Mouse (Mus musculus) midbrain, postnatal 0 days (tissue): Measurements from ENCODE around the gene Wipf3. TPM values are rescaled to one million over a fixed set of nuclear protein-coding genes. Genes with fewer than 3 reads are reported as not detected.

Experiments
- ATAC-seq: fragments of 200-750 bp; cut with Nextera tagmentation; 2 replicates; pipeline ENCODE4 v1.8.0; 2017; ENCODE audit warnings: moderate number of reproducible peaks, mild to moderate bottlenecking, moderate TSS enrichment, moderate library complexity; ENCODE audit not compliant: low FRiP score
- DNase-seq: peaks from one replicate; pipeline ENCODE4 v3.0.0-alpha.2; 2015; ENCODE audit warnings: low spot score
- H3K27ac ChIP-seq: fragments of 300-500 bp; sonication (generic); 2 replicates; pipeline ENCODE4 v1.5.1; 2014; ENCODE audit warnings: low read depth, mild to moderate bottlenecking, low read length, mixed read lengths
- H3K27me3 ChIP-seq: fragments of 300-500 bp; sonication (generic); 2 replicates; pipeline ENCODE4 v1.6.1; 2014; ENCODE audit warnings: low read length, control low read depth, mixed read lengths; ENCODE audit not compliant: insufficient read depth
- H3K36me3 ChIP-seq: fragments of 300-500 bp; sonication (generic); 2 replicates; pipeline ENCODE4 v1.6.1; 2014; ENCODE audit warnings: low read length, control low read depth, mixed read lengths; ENCODE audit not compliant: insufficient read depth
- H3K4me1 ChIP-seq: fragments of 300-500 bp; sonication (generic); 2 replicates; pipeline ENCODE4 v1.6.1; 2014; ENCODE audit warnings: mild to moderate bottlenecking, control low read depth, antibody characterized with exemption, low read length, mixed read lengths; ENCODE audit not compliant: insufficient read depth
- H3K4me2 ChIP-seq: fragments of 300-500 bp; sonication (generic); 2 replicates; pipeline ENCODE4 v1.6.1; 2014; ENCODE audit warnings: low read depth, mild to moderate bottlenecking, low read length, mixed read lengths; ENCODE audit not compliant: poor library complexity, severe bottlenecking
- H3K4me3 ChIP-seq: fragments of 300-500 bp; sonication (generic); 2 replicates; pipeline ENCODE4 v1.5.1; 2014; ENCODE audit warnings: low read depth, mild to moderate bottlenecking, low read length, moderate library complexity
- H3K9ac ChIP-seq: fragments of 300-500 bp; sonication (generic); replicated peaks from 2 replicates; pipeline ENCODE4 v1.6.1; 2014; ENCODE audit warnings: mild to moderate bottlenecking, low read length, moderate library complexity, mixed read lengths; ENCODE audit not compliant: poor library complexity, severe bottlenecking
- H3K9me3 ChIP-seq: fragments of 300-500 bp; sonication (generic); 2 replicates; pipeline ENCODE4 v1.6.1; 2016; ENCODE audit warnings: low read length, control low read depth
- CTCF ChIP-seq: IDR thresholded peaks from 2 replicates; pipeline ENCODE4 v1.5.1; 2016; ENCODE audit warnings: antibody characterized with exemption, mild to moderate bottlenecking
- WGBS: fragments of 180-500 bp; shearing (Covaris S2); extraction: QIAGEN DNeasy Blood & Tissue Kit; methylation state at CpG from one replicate; pipeline ENCODE4 v1.1.7; 2014; 5-methylcytosine and 5-hydroxymethylcytosine counted together
- polyA plus RNA-seq: library from polyadenylated mRNA; unstranded; fragments of >200 nt; fragmentation: Nextera tagmentation; extraction: Ambion mirVana; gene quantifications from 2 replicates; pipeline ENCODE4 v1.2.1, GENCODE M21; 2015
- total RNA-seq: library from RNA; depleted of rRNA; stranded (reverse); fragments of >200 nt; gene quantifications from 2 replicates; pipeline ENCODE4 v1.2.3, GENCODE M21; 2014

Wipf3 gene
- total and polyA plus RNA-seq, 2 experiments from 2014 or later = 1.7 to 5.9 TPM

- DNase-seq (peak; percentile 13), ATAC-seq (no peak)
- no peak overlapping the region for H3K27ac ChIP-seq
- H3K4me2 ChIP-seq = no peak overlapping the region
- H3K9me3 ChIP-seq = no peaks in the 10 kb centered on the region
- no peak overlapping the region for H3K9ac ChIP-seq
- no peak overlapping the region for H3K4me3 ChIP-seq
- no peak for TF ChIP-seq CTCF
- 69% methylated on average over 13 of the region's 13 CpGs for WGBS
- H3K4me1 ChIP-seq = peaks cover 10% of the 10 kb centered on the region; the same call in 1 of the 2 replicates
- no peaks in the 10 kb centered on the region for H3K27me3 ChIP-seq
- H3K36me3 ChIP-seq = no peaks in the 10 kb centered on the region
These were observed 3.6 kb downstream of the Wipf3 start for GRCm38 (mm10) chr6:54432806-54433545.

GRCm38 (mm10) chr6:54434171-54434570, 4.8 kb downstream of the Wipf3 start:
- ATAC-seq (no peak), DNase-seq (peak; percentile 40)
- Histone ChIP-seq H3K9me3 (no peaks in the 10 kb centered on the region), H3K4me2 (no peak overlapping the region), H3K36me3 (no peaks in the 10 kb centered on the region), H3K4me3 (no peak overlapping the region), H3K4me1 (peaks cover 10% of the 10 kb centered on the region; the same call in 1 of the 2 replicates), H3K27me3 (no peaks in the 10 kb centered on the region), H3K27ac (no peak overlapping the region), H3K9ac (no peak overlapping the region)
- TF ChIP-seq CTCF = no peak
- 49% methylated on average over 2 of the region's 2 CpGs for WGBS

GRCm38 (mm10) chr6:54435663-54436062, 6.3 kb downstream of the Wipf3 start:
- Histone ChIP-seq H3K27me3 (no peaks in the 10 kb centered on the region), H3K4me2 (no peak overlapping the region), H3K9ac (no peak overlapping the region), H3K9me3 (no peaks in the 10 kb centered on the region), H3K4me3 (no peak overlapping the region), H3K27ac (no peak overlapping the region), H3K36me3 (no peaks in the 10 kb centered on the region), H3K4me1 (peaks cover 6% of the 10 kb centered on the region; the same call in 1 of the 2 replicates)
- DNase-seq (no peak), ATAC-seq (no peak)
- 46% methylated on average over 7 of the region's 7 CpGs for WGBS
- no peak for TF ChIP-seq CTCF

- TF ChIP-seq CTCF = no peak
- Histone ChIP-seq H3K4me3 (no peak overlapping the region), H3K9me3 (no peaks in the 10 kb centered on the region), H3K36me3 (no peaks in the 10 kb centered on the region), H3K4me1 (peaks cover 6% of the 10 kb centered on the region; the same call in 1 of the 2 replicates), H3K27ac (no peak overlapping the region), H3K27me3 (no peaks in the 10 kb centered on the region), H3K9ac (no peak overlapping the region), H3K4me2 (no peak overlapping the region)
- WGBS = 78% methylated on average over 5 of the region's 5 CpGs
- DNase-seq (no peak), ATAC-seq (no peak)
These were observed 6.9 kb downstream of the Wipf3 start for GRCm38 (mm10) chr6:54436286-54436685.

GRCm38 (mm10) chr6:54438510-54438909, 9.1 kb downstream of the Wipf3 start:
- no peak for ATAC-seq
- H3K9me3 ChIP-seq = no peaks in the 10 kb centered on the region
- H3K4me3 ChIP-seq = no peak overlapping the region
- H3K4me2 ChIP-seq = no peak overlapping the region
- DNase-seq = no peak
- TF ChIP-seq CTCF = no peak
- peaks cover 6% of the 10 kb centered on the region; the same call in 1 of the 2 replicates for H3K4me1 ChIP-seq
- no peaks in the 10 kb centered on the region for H3K27me3 ChIP-seq
- no peaks in the 10 kb centered on the region for H3K36me3 ChIP-seq
- H3K27ac ChIP-seq = no peak overlapping the region
- H3K9ac ChIP-seq = no peak overlapping the region
- 86% methylated on average over 4 of the region's 4 CpGs for WGBS

GRCm38 (mm10) chr6:54440658-54441057, 11.3 kb downstream of the Wipf3 start:
- Histone ChIP-seq H3K36me3 (no peaks in the 10 kb centered on the region), H3K4me2 (no peak overlapping the region), H3K9ac (no peak overlapping the region), H3K4me1 (no peaks in the 10 kb centered on the region), H3K27me3 (no peaks in the 10 kb centered on the region), H3K9me3 (no peaks in the 10 kb centered on the region), H3K27ac (no peak overlapping the region), H3K4me3 (no peak overlapping the region)
- no peak for TF ChIP-seq CTCF
- no peak for ATAC-seq
- WGBS = 96% methylated on average over 6 of the region's 6 CpGs
- DNase-seq = no peak
